In the genomic region with DNA sequence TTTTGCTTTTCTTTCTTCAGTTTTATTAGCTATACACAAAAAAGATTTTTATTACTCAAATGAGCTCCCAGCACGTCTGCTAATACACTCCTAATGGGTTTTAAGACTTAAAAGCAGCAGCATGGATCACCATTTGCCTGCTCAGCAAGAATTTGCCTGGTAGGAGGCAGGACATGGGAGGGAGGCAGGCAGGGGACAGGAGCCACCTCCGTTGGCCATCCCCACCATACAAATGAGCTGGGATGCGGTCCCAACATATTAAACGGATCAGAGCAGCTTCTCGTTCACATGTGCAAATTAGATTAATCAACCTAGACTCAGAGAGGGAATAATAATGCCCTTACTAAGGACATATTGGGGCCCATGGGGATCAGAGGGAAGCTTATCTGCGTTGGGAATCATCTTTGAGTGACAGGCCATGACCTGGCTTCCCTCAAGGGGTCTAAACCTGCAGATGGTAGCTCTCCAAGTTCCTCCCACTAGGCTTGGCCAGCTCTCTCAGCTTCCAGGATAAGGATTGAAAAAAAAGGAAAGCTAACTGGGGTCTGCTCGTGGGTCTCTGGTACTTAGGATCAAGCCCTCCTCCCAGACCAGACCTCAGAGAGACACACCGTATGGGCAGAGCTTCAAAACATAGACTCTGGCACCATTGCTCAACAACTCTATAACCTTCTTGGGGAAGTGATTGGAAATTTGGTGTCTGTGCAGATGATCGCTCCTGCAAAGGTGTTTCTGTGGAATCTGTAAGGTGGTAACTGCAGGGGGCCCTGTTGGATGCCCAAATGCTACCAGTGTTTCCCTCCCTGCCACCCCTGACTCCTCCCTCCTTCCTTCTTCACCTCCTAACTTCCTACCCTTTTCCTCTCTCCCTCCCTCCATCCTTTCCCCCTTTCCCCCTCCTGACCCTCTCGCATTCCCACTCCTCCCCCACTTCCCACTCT, we compare ENCODE assay signal across 24 mouse cellular contexts.
DNase-seq lines count a peak whose midpoint lies in the region; ATAC-seq and TF ChIP-seq lines count a peak whose summit lies in the region.
"Had no signal": no experiment of that assay in that cellular context is flagged by ENCODE, and none has a peak within 500 bp of the region (broad histone marks: within the 10 kb centered on the region; RNA-seq: fewer than 3 reads in every experiment).

No protein-coding gene starts in this region.

- no peaks in the 10 kb centered on the region for H3K9me3 ChIP-seq in forebrain, embryonic 14.5 days (replicated peaks; ENCODE audit: control insufficient read depth, low read length)
- no peaks in the 10 kb centered on the region for H3K9me3 ChIP-seq in forebrain, embryonic 16.5 days (ENCODE audit: control insufficient read depth, low read length)
- no peaks in the 10 kb centered on the region for H3K9me3 ChIP-seq in midbrain, embryonic 13.5 days
- no peaks in the 10 kb centered on the region for H3K9me3 ChIP-seq in midbrain, embryonic 10.5 days (replicated peaks)
- H3K9me3 ChIP-seq in hindbrain, postnatal 0 days (ENCODE audit: low read length), result no peaks in the 10 kb centered on the region
- H3K9me3 ChIP-seq: embryonic facial prominence, embryonic 13.5 days; forebrain, embryonic 10.5 days; heart, embryonic 12.5 days; intestine, embryonic 15.5 days; stomach, embryonic 15.5 days had no signal

- no peak overlapping the region for H3K27ac ChIP-seq in forebrain, embryonic 14.5 days (ENCODE audit: low read depth, low read length)
- no peak overlapping the region for H3K27ac ChIP-seq in forebrain, embryonic 16.5 days (ENCODE audit: low read length)
- 0 out of 2 replicates have a peak overlapping the region, but pooled peaks have one; percentile 6 for H3K27ac ChIP-seq in midbrain, embryonic 13.5 days
- H3K27ac ChIP-seq in midbrain, embryonic 10.5 days (replicated peaks), result no peak overlapping the region; the same call in 1 of the 2 replicates
- peak overlapping the region; percentile 32; the same call in 1 of the 2 replicates for H3K27ac ChIP-seq in hindbrain, postnatal 0 days
- H3K27ac ChIP-seq: embryonic facial prominence, embryonic 13.5 days; forebrain, embryonic 10.5 days; heart, adult 2 months; intestine, embryonic 15.5 days; kidney, postnatal 0 days; liver, embryonic 12.5 days; stomach, embryonic 15.5 days had no signal

- H3K36me3 ChIP-seq in forebrain, embryonic 14.5 days (ENCODE audit: control insufficient read depth, insufficient read depth, low read length), result no peaks in the 10 kb centered on the region
- H3K36me3 ChIP-seq in forebrain, embryonic 16.5 days (ENCODE audit: control insufficient read depth, insufficient read depth), result no peaks in the 10 kb centered on the region
- no peaks in the 10 kb centered on the region for H3K36me3 ChIP-seq in midbrain, embryonic 13.5 days
- H3K36me3 ChIP-seq in midbrain, embryonic 10.5 days, result no peaks in the 10 kb centered on the region
- no peaks in the 10 kb centered on the region for H3K36me3 ChIP-seq in hindbrain, postnatal 0 days (ENCODE audit: insufficient read depth, low read length)
- H3K36me3 ChIP-seq: embryonic facial prominence, embryonic 13.5 days; forebrain, embryonic 10.5 days; heart, embryonic 12.5 days; intestine, embryonic 15.5 days; liver, embryonic 12.5 days; stomach, embryonic 15.5 days had no signal

- H3K9ac ChIP-seq in forebrain, embryonic 14.5 days (ENCODE audit: low read length), result no peak overlapping the region
- no peak overlapping the region for H3K9ac ChIP-seq in forebrain, embryonic 16.5 days (replicated peaks; ENCODE audit: low read depth, low read length)
- no peak overlapping the region for H3K9ac ChIP-seq in midbrain, embryonic 13.5 days (replicated peaks)
- H3K9ac ChIP-seq in hindbrain, postnatal 0 days (replicated peaks; ENCODE audit: low read length), result no peak overlapping the region
- H3K9ac ChIP-seq: embryonic facial prominence, embryonic 13.5 days; forebrain, postnatal 0 days; heart, embryonic 12.5 days; intestine, embryonic 15.5 days; liver, embryonic 12.5 days; liver, postnatal 0 days; stomach, embryonic 15.5 days had no signal

- no peaks in the 10 kb centered on the region for H3K4me1 ChIP-seq in forebrain, embryonic 14.5 days (ENCODE audit: control insufficient read depth, insufficient read depth, low read length)
- H3K4me1 ChIP-seq in forebrain, embryonic 16.5 days (replicated peaks; ENCODE audit: control insufficient read depth, insufficient read depth, low read length), result peaks cover 4% of the 10 kb centered on the region; the same call in 1 of the 2 replicates
- H3K4me1 ChIP-seq in midbrain, embryonic 13.5 days (replicated peaks), result peaks cover 12% of the 10 kb centered on the region; the same call in 1 of the 2 replicates
- H3K4me1 ChIP-seq in midbrain, embryonic 10.5 days, result peaks cover 18% of the 10 kb centered on the region
- peaks cover 15% of the 10 kb centered on the region for H3K4me1 ChIP-seq in hindbrain, postnatal 0 days (ENCODE audit: insufficient read depth, low read length)
- H3K4me1 ChIP-seq: embryonic facial prominence, embryonic 13.5 days; forebrain, embryonic 10.5 days; heart, embryonic 12.5 days; intestine, embryonic 15.5 days; liver, embryonic 12.5 days; megakaryocyte, embryonic 14.5 days; stomach, embryonic 15.5 days had no signal

- H3K4me2 ChIP-seq in forebrain, embryonic 14.5 days (ENCODE audit: low read length), result no peak overlapping the region
- H3K4me2 ChIP-seq in forebrain, embryonic 16.5 days (ENCODE audit: low read length), result no peak overlapping the region
- H3K4me2 ChIP-seq in midbrain, embryonic 13.5 days (replicated peaks), result no peak overlapping the region
- no peak overlapping the region for H3K4me2 ChIP-seq in hindbrain, postnatal 0 days (ENCODE audit: low read depth, low read length)
- H3K4me2 ChIP-seq: embryonic facial prominence, embryonic 13.5 days; heart, embryonic 12.5 days; intestine, embryonic 15.5 days; liver, embryonic 12.5 days; stomach, embryonic 15.5 days had no signal

- H3K4me3 ChIP-seq in forebrain, embryonic 14.5 days (ENCODE audit: low read depth, low read length), result no peak overlapping the region
- no peak overlapping the region for H3K4me3 ChIP-seq in forebrain, embryonic 16.5 days (replicated peaks; ENCODE audit: low read length)
- no peak overlapping the region for H3K4me3 ChIP-seq in midbrain, embryonic 13.5 days (replicated peaks)
- no peak overlapping the region for H3K4me3 ChIP-seq in midbrain, embryonic 10.5 days
- H3K4me3 ChIP-seq in hindbrain, postnatal 0 days (ENCODE audit: low read length), result no peak overlapping the region
- H3K4me3 ChIP-seq: embryonic facial prominence, embryonic 13.5 days; forebrain, embryonic 10.5 days; heart, adult 2 months; heart, embryonic 12.5 days; intestine, embryonic 15.5 days; liver, embryonic 12.5 days; megakaryocyte, embryonic 14.5 days; stomach, embryonic 15.5 days had no signal

- WGBS in forebrain, embryonic 14.5 days, result 55% methylated on average over 10 of the region's 10 CpGs
- 54% methylated on average over 10 of the region's 10 CpGs for WGBS in forebrain, embryonic 16.5 days
- WGBS in midbrain, embryonic 13.5 days, result 43% methylated on average over 10 of the region's 10 CpGs
- WGBS in midbrain, embryonic 10.5 days, result 61% methylated on average over 10 of the region's 10 CpGs
- 38% methylated on average over 10 of the region's 10 CpGs for WGBS in hindbrain, postnatal 0 days

- no peaks in the 10 kb centered on the region for H3K27me3 ChIP-seq in forebrain, embryonic 14.5 days (replicated peaks; ENCODE audit: control insufficient read depth, insufficient read depth, low read length)
- no peaks in the 10 kb centered on the region for H3K27me3 ChIP-seq in forebrain, embryonic 16.5 days (replicated peaks; ENCODE audit: control insufficient read depth, insufficient read depth, low read length)
- no peaks in the 10 kb centered on the region for H3K27me3 ChIP-seq in midbrain, embryonic 13.5 days
- no peaks in the 10 kb centered on the region for H3K27me3 ChIP-seq in midbrain, embryonic 10.5 days (ENCODE audit: low read depth, poor library complexity, severe bottlenecking)
- H3K27me3 ChIP-seq in hindbrain, postnatal 0 days (ENCODE audit: insufficient read depth, low read length), result no peaks in the 10 kb centered on the region
- H3K27me3 ChIP-seq: embryonic facial prominence, embryonic 13.5 days; heart, embryonic 12.5 days; intestine, embryonic 15.5 days; liver, embryonic 12.5 days; megakaryocyte, embryonic 14.5 days; stomach, embryonic 15.5 days had no signal

- ATAC-seq in forebrain, embryonic 14.5 days, result no peak
- ATAC-seq in forebrain, embryonic 16.5 days, result no peak
- 0 out of 2 replicates have a peak, but pooled peaks have one; percentile 40 for ATAC-seq in midbrain, embryonic 13.5 days
- ATAC-seq in hindbrain, postnatal 0 days, result no peak; the same call in 1 of the 2 replicates
- ATAC-seq: CD4-positive, CD25-positive, alpha-beta regulatory T cell, adult 4 months; forebrain, postnatal 0 days; intestine, embryonic 15.5 days; liver, embryonic 12.5 days; liver, postnatal 0 days had no signal

- TF ChIP-seq CTCF in hindbrain, postnatal 0 days (IDR thresholded peaks at IDR 0.05; ENCODE audit: low read depth), result no peak

- peak; percentile 25 for DNase-seq in forebrain, embryonic 14.5 days (ENCODE audit: low spot score)
- no peak for DNase-seq in midbrain, embryonic 10.5 days (ENCODE audit: low spot score)
- DNase-seq in hindbrain, postnatal 0 days (ENCODE audit: low spot score), result peak; percentile 42
- peak; percentile 80 for DNase-seq in retina, postnatal 1 day
- DNase-seq in yolk sac, embryonic 10.5 days (ENCODE audit: low spot score), result no peak
- DNase-seq: adrenal gland, postnatal 14 days; forebrain, postnatal 0 days; heart, adult 2 months; kidney, adult 8-10 months; kidney, postnatal 4 days; liver, postnatal 0 days; lung, postnatal 4 days; right cerebral cortex, postnatal 14 days had no signal

Comparison
In these comparisons a context has a peak if more than half of its experiments do, and no peak if none do; other contexts are left out.
1. H3K27ac ChIP-seq: peak in midbrain, embryonic 13.5 days (single experiment) and hindbrain, postnatal 0 days (single experiment); none in forebrain, embryonic 14.5 days (single experiment), forebrain, embryonic 16.5 days (single experiment) and midbrain, embryonic 10.5 days (single experiment).
2. DNase-seq: peak in forebrain, embryonic 14.5 days (single experiment), hindbrain, postnatal 0 days (single experiment) and retina, postnatal 1 day (single experiment); none in midbrain, embryonic 10.5 days (single experiment) and yolk sac, embryonic 10.5 days (single experiment).